Mouse (Mus musculus): Measurements from ENCODE around the gene Mrpl51.

Mrpl51 gene

DNA sequence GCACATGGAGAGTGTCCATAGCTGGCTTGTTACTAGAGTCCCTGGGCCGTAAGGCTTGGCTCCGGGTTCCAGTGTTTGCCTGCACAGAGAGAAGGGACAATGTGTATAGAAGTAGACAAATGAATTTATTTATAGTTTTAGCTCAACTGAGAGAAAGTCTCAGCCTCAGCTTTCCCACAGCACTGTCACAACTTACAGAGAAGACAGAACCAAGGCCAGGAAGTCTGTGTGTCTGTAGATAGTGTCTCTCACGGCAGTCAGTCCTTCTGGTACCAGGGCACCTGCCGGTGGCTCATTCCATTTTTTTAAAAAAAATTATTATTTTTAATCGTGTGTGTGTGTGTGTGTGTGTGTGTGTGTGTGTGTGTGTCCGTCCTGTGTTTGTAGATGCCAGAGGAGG lies 40.9 kb downstream of the Mrpl51 start:
- DNase-seq (ENCODE audit: low spot score in 2 of 2): no peak

- DNase-seq (ENCODE audit: low spot score in 2 of 2): no peak
Measured at GRCm38 (mm10) chr6:125233816-125234519, 42.4 kb downstream of the Mrpl51 start.

GRCm38 (mm10) chr6:125234520-125234828 lies 42.9 kb downstream of the Mrpl51 start:
- no peak for DNase-seq (ENCODE audit: low spot score in 2 of 2)

DNA sequence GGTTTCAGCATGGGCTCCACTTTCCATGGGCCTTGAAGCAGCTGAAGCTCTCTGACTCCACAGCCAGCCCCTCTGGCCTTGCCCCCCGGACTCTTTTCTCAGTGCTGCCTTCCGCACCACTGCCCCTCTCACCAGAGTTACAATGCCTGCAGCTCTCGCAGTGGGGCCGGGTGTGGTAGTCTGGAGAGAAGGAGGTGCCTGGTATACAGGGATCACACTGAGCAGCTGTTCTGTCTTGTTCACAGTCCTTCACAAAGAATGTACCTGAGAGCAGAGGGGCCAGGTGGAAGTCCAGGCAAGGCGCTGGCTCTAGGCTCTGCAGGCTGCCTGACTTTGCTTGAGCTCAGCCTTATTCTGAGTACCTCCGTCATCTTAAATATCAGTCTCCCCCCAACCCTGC lies 44.7 kb downstream of the Mrpl51 start:
- no peak for DNase-seq (ENCODE audit: low spot score in 2 of 2)

- DNase-seq (ENCODE audit: low spot score in 2 of 2): peak in 1 of 2 experiments; percentile 30
Measured at GRCm38 (mm10) chr6:125236782-125237181, 45.2 kb downstream of the Mrpl51 start, which contains the start of gene Cd27. Cd27 (minus strand) TSS chr6:125237010.

DNA sequence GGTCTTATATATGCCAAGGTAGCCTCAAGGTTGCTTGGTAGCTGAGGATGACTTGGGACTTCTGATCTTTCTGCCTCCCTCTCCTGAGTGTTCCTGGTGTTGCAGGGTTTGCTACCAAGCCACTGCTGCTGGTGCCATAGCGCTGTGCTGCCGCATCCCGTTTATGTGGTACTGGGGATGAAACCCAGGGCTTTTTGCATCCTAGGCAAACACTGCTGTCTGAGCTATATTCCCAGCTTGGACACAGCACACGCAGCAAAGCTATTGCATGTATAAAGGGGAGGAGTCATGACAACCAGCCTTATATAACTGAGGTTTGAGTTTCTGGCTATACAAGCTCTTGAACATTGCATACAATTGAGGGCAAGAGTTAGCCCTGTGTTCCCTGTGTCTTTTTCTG lies 45.8 kb downstream of the Mrpl51 start:
- DNase-seq (ENCODE audit: low spot score in 2 of 2): no peak

DNA sequence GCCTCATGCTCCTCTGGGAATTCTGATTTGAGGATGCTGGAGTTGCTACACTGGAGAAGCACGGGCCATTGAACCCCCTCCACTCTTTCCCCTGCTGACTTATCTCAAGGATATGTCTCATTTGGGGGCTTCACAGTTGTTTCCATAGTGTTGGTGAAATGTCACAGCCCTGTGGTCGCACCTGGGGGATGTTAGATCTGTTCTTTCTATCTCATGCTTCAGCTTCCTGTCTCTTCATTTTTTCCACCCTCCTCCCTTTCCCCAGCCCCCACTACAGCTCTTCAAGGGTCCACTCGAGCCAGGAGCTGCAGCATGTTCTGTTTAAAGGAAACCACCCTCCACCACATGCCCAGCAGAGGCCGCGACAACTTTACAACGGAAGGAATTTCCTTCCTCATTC lies 46.8 kb downstream of the Mrpl51 start:
- DNase-seq (ENCODE audit: low spot score in 2 of 2): no peak

- DNase-seq (ENCODE audit: low spot score in 2 of 2): no peak
Measured at GRCm38 (mm10) chr6:125239547-125239946, 47.9 kb downstream of the Mrpl51 start.

DNA sequence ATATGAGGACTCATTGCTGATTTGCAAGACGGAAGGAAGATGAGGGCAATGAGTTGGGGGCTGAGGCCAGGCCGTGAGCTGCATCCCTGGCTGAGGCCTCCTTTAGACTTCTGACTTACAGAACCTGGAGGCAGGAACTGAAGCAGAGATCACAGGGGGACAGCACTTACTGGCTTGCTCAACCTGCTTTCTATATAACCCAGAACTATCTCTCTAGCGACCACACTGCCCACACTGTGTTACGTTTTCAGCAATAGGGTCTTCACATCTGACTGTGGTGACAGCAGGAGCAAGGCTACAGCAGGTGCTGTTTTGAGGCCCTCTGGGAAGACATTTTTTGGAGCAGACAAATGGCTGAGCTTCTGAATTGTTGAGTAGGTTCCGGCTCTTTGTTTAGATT lies 49.0 kb downstream of the Mrpl51 start:
- no peak for DNase-seq (ENCODE audit: low spot score in 2 of 2)

- DNase-seq (ENCODE audit: low spot score in 2 of 2): peak in 1 of 2 experiments; percentile 35
Measured at GRCm38 (mm10) chr6:125241566-125241965, 50.0 kb downstream of the Mrpl51 start.

- DNase-seq (ENCODE audit: low spot score in 2 of 2): no peak
Measured at GRCm38 (mm10) chr6:125244551-125244950, 53.0 kb downstream of the Mrpl51 start.
